Mouse (Mus musculus) lung, embryonic 16.5 days (tissue): ENCODE measurements around the gene Gucy2e. TPM values are rescaled to one million over a fixed set of nuclear protein-coding genes. Genes with fewer than 3 reads are reported as not detected.

Source experiments
- ATAC-seq: fragments of 200-750 bp; cut with Nextera tagmentation; 2 replicates; pipeline ENCODE4 v1.8.0; 2017; ENCODE audit warnings: low read depth, mild to moderate bottlenecking, moderate library complexity
- H3K27ac ChIP-seq: fragments of 300-500 bp; sonication (generic); 2 replicates; pipeline ENCODE4 v1.5.1; 2014; ENCODE audit warnings: mild to moderate bottlenecking, control low read depth, low read length
- H3K27me3 ChIP-seq: fragments of 300-500 bp; sonication (generic); 2 replicates; pipeline ENCODE4 v1.6.1; 2014; ENCODE audit warnings: low read depth, low read length, mixed read lengths; ENCODE audit not compliant: control insufficient read depth, insufficient read depth
- H3K36me3 ChIP-seq: fragments of 300-500 bp; sonication (generic); 2 replicates; pipeline ENCODE4 v1.6.1; 2014; ENCODE audit warnings: low read length; ENCODE audit not compliant: control insufficient read depth, insufficient read depth
- H3K4me1 ChIP-seq: fragments of 300-500 bp; sonication (generic); replicated peaks from 2 replicates; pipeline ENCODE4 v1.6.1; 2014; ENCODE audit warnings: low read length, mixed read lengths; ENCODE audit not compliant: control insufficient read depth, insufficient read depth
- H3K4me2 ChIP-seq: fragments of 300-500 bp; sonication (generic); 2 replicates; pipeline ENCODE4 v1.6.1; 2014; ENCODE audit warnings: low read depth, low read length, control low read depth
- H3K4me3 ChIP-seq: fragments of 300-500 bp; sonication (generic); 2 replicates; pipeline ENCODE4 v1.5.1; 2014; ENCODE audit warnings: mild to moderate bottlenecking, low read length, control low read depth
- H3K9ac ChIP-seq: fragments of 300-500 bp; sonication (generic); 2 replicates; pipeline ENCODE4 v1.6.1; 2014; ENCODE audit warnings: low read length, control low read depth
- H3K9me3 ChIP-seq: fragments of 300-500 bp; sonication (generic); 2 replicates; pipeline ENCODE4 v1.6.1; 2016; ENCODE audit warnings: low read length; ENCODE audit not compliant: control insufficient read depth
- whole genome bisulfite sequencing: fragments of 180-500 bp; shearing (Covaris S2); extraction: QIAGEN DNeasy Blood & Tissue Kit; methylation state at CpG from one replicate; pipeline ENCODE4 v1.1.7; 2014; 5-methylcytosine and 5-hydroxymethylcytosine counted together
- polyA plus RNA-seq: library from polyadenylated mRNA; unstranded; fragments of >200 nt; fragmentation: Nextera tagmentation; extraction: Ambion mirVana; gene quantifications from 2 replicates; pipeline ENCODE4 v1.2.1, GENCODE M21; 2015

The Gucy2e gene
- polyA plus RNA-seq, result 0.10 TPM in 2 replicates

- H3K4me2 ChIP-seq, result peak within 1 kb of the TSS; percentile 84
- H3K9me3 ChIP-seq, result no peaks in the 10 kb centered on the region
- H3K27ac ChIP-seq, result no peak within 1 kb of the TSS
- H3K36me3 ChIP-seq, result no peaks in the 10 kb centered on the region
- peaks cover 21% of the 10 kb centered on the region for H3K4me1 ChIP-seq
- H3K9ac ChIP-seq, result peak within 1 kb of the TSS; percentile 58
- peak within 1 kb of the TSS; percentile 53 for H3K4me3 ChIP-seq
- WGBS, result 21% methylated on average over 13 of the region's 13 CpGs
- peaks cover 28% of the 10 kb centered on the region for H3K27me3 ChIP-seq
- no peak for ATAC-seq
Observed at GRCm38 (mm10) chr11:69236926-69237260, at the start of gene Gucy2e. Gene Gucy2e, minus strand, starts transcription at chr11:69237036.

- WGBS, result 55% methylated on average over 5 of the region's 5 CpGs
- Histone ChIP-seq H3K27me3 (no peaks in the 10 kb centered on the region), H3K9me3 (no peaks in the 10 kb centered on the region), H3K9ac (no peak overlapping the region), H3K4me3 (no peak overlapping the region), H3K36me3 (no peaks in the 10 kb centered on the region), H3K4me1 (no peaks in the 10 kb centered on the region), H3K27ac (no peak overlapping the region), H3K4me2 (no peak overlapping the region)
- no peak for ATAC-seq
Observed at GRCm38 (mm10) chr11:69277267-69277666, 40.4 kb upstream of the Gucy2e start.

- 42% methylated on average over 2 of the region's 2 CpGs for WGBS
- no peak overlapping the region for H3K9ac ChIP-seq
- H3K4me3 ChIP-seq, result no peak overlapping the region
- H3K36me3 ChIP-seq, result no peaks in the 10 kb centered on the region
- H3K27ac ChIP-seq, result no peak overlapping the region
- H3K4me2 ChIP-seq, result no peak overlapping the region
- no peak for ATAC-seq
- no peaks in the 10 kb centered on the region for H3K9me3 ChIP-seq
- H3K4me1 ChIP-seq, result no peaks in the 10 kb centered on the region
- no peaks in the 10 kb centered on the region; the same call in 1 of the 2 replicates for H3K27me3 ChIP-seq
Observed at GRCm38 (mm10) chr11:69276081-69276480, 39.2 kb upstream of the Gucy2e start.

- no peak for ATAC-seq
- 52% methylated on average over 6 of the region's 6 CpGs for WGBS
- no peak overlapping the region for H3K9ac ChIP-seq
- H3K9me3 ChIP-seq, result no peaks in the 10 kb centered on the region
- no peaks in the 10 kb centered on the region for H3K36me3 ChIP-seq
- no peak overlapping the region for H3K4me2 ChIP-seq
- H3K4me1 ChIP-seq, result no peaks in the 10 kb centered on the region
- H3K27ac ChIP-seq, result no peak overlapping the region
- no peaks in the 10 kb centered on the region; the same call in 1 of the 2 replicates for H3K27me3 ChIP-seq
- no peak overlapping the region for H3K4me3 ChIP-seq
Observed at GRCm38 (mm10) chr11:69275650-69276049, 38.8 kb upstream of the Gucy2e start.

- H3K27ac ChIP-seq, result no peak overlapping the region
- H3K4me1 ChIP-seq, result 0 out of 2 replicates have a peak, but pooled peaks cover 3% of the 10 kb centered on the region
- no peaks in the 10 kb centered on the region for H3K36me3 ChIP-seq
- WGBS, result 35% methylated on average over 16 of the region's 16 CpGs
- no peak for ATAC-seq
- H3K4me2 ChIP-seq, result no peak overlapping the region
- H3K4me3 ChIP-seq, result no peak overlapping the region
- H3K9me3 ChIP-seq, result no peaks in the 10 kb centered on the region
- no peak overlapping the region; the same call in 1 of the 2 replicates for H3K9ac ChIP-seq
- H3K27me3 ChIP-seq, result no peaks in the 10 kb centered on the region; the same call in 1 of the 2 replicates
Observed at GRCm38 (mm10) chr11:69272122-69272740, 35.4 kb upstream of the Gucy2e start.

GRCm38 (mm10) chr11:69269575-69269974 is 32.7 kb upstream of the Gucy2e start:
- H3K36me3 ChIP-seq, result no peaks in the 10 kb centered on the region
- no peaks in the 10 kb centered on the region; the same call in 1 of the 2 replicates for H3K27me3 ChIP-seq
- H3K4me1 ChIP-seq, result 0 out of 2 replicates have a peak, but pooled peaks cover 3% of the 10 kb centered on the region
- H3K27ac ChIP-seq, result no peak overlapping the region
- H3K9ac ChIP-seq, result no peak overlapping the region
- 0 out of 2 replicates have a peak overlapping the region, but pooled peaks have one; percentile 4 for H3K4me2 ChIP-seq
- WGBS, result 14% methylated on average over 13 of the region's 13 CpGs
- 0 out of 2 replicates have a peak, but pooled peaks have one; percentile 54 for ATAC-seq
- H3K9me3 ChIP-seq, result no peaks in the 10 kb centered on the region
- no peak overlapping the region for H3K4me3 ChIP-seq

GRCm38 (mm10) chr11:69268100-69268499 is 31.3 kb upstream of the Gucy2e start:
- no peak for ATAC-seq
- WGBS, result 74% methylated on average over 13 of the region's 13 CpGs
- no peaks in the 10 kb centered on the region for H3K9me3 ChIP-seq
- no peaks in the 10 kb centered on the region; the same call in 1 of the 2 replicates for H3K27me3 ChIP-seq
- no peaks in the 10 kb centered on the region for H3K36me3 ChIP-seq
- H3K4me3 ChIP-seq, result no peak overlapping the region
- no peak overlapping the region for H3K4me2 ChIP-seq
- 0 out of 2 replicates have a peak, but pooled peaks cover 3% of the 10 kb centered on the region for H3K4me1 ChIP-seq
- no peak overlapping the region for H3K27ac ChIP-seq
- H3K9ac ChIP-seq, result no peak overlapping the region

- Histone ChIP-seq H3K27me3 (no peaks in the 10 kb centered on the region; the same call in 1 of the 2 replicates), H3K9me3 (no peaks in the 10 kb centered on the region), H3K36me3 (no peaks in the 10 kb centered on the region), H3K4me2 (no peak overlapping the region), H3K27ac (no peak overlapping the region), H3K4me3 (no peak overlapping the region), H3K4me1 (0 out of 2 replicates have a peak, but pooled peaks cover 3% of the 10 kb centered on the region), H3K9ac (no peak overlapping the region)
- 32% methylated on average over 7 of the region's 7 CpGs for WGBS
- ATAC-seq, result no peak
Observed at GRCm38 (mm10) chr11:69267341-69267740, 30.5 kb upstream of the Gucy2e start.

- Histone ChIP-seq H3K4me3 (no peak overlapping the region), H3K4me1 (0 out of 2 replicates have a peak, but pooled peaks cover 3% of the 10 kb centered on the region), H3K9me3 (no peaks in the 10 kb centered on the region), H3K4me2 (0 out of 2 replicates have a peak overlapping the region, but pooled peaks have one; percentile 16), H3K9ac (no peak overlapping the region), H3K27me3 (no peaks in the 10 kb centered on the region), H3K36me3 (no peaks in the 10 kb centered on the region), H3K27ac (no peak overlapping the region)
- 0 out of 2 replicates have a peak, but pooled peaks have one; percentile 36 for ATAC-seq
- 8% methylated on average over 10 of the region's 10 CpGs for WGBS
Observed at GRCm38 (mm10) chr11:69266253-69266652, 29.4 kb upstream of the Gucy2e start.
